Mouse (Mus musculus) T-helper 17 cell (primary cell): ENCODE results near the gene Tmem38b.
"Not testable (repeated sequence)": the region's sequence is repeated elsewhere in the genome, so short reads cannot be mapped to it uniquely, and the experiment has no call there.

ENCODE experiments used
- in situ Hi-C, 2 experiments: fragments of 300-600 bp; cut with MboI, MseI; formaldehyde crosslinking; loops; 1 replicate in 1 of 2; 2 replicates in 1 of 2; pipeline ENCODE4 v1.15.1; 2025; ENCODE audit warnings: high pct_unique_total_duplicates in 2 of 2

Gene Tmem38b

GRCm38 (mm10) chr4:53825821-53826605 lies at the start of gene Tmem38b:
TSS of gene Tmem38b (plus strand) at chr4:53826045.
- in situ Hi-C loops: loop anchor here in 1 of 2 experiments (5.0 kb wide), 1 partner anchor 1531 kb away; no protein-coding TSS in a partner anchor

GRCm38 (mm10) chr4:53781396-53781795 lies 44.4 kb upstream of the Tmem38b start:
- in situ Hi-C loops: loop anchor here in 1 of 2 experiments (5.0 kb wide), 1 partner anchor 51 kb away; no protein-coding TSS in a partner anchor

DNA sequence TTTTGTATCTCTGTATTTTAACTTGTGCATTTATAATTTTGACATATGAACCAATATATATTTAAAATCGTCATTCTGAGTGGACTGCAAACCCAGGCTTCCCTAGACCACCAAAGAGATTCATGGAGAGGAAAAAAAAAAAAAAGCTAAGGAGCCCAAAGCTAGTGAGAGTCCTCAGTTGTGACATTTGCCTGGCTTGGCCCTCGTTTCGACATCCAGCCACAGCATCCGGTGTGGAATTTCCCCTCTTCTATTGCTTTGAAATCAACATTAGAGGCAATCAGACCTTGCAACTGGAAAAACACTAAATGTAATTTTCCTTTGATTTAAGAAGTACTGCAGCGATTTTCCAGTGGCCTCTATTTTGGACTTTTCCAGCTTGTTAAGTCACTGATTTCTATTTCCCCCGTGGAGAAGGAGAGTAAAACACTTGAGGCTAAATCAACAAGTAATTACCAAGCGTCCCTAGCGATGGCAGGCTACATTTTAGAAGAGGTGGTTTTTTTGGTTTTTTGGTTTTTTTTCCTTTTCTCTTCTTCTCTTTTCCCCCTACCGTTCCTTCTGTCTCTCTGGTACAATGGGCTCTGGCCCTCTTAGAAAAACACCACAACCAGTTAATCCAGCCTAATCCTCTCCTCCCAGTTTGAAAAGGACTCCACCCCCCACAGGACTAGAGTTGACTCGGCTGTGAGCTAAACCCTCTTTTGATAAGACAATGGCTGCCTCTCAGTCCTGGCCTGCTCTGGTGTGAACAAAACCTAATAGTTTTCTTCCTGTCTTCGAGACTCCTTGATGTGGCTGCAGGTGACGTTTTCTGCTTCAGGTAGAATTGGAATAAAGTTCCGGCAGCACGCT lies 43.4 kb upstream of the Tmem38b start:
- in situ Hi-C loops: loop anchor here in 1 of 2 experiments (5.0 kb wide), 1 partner anchor 50 kb away; no protein-coding TSS in a partner anchor

DNA sequence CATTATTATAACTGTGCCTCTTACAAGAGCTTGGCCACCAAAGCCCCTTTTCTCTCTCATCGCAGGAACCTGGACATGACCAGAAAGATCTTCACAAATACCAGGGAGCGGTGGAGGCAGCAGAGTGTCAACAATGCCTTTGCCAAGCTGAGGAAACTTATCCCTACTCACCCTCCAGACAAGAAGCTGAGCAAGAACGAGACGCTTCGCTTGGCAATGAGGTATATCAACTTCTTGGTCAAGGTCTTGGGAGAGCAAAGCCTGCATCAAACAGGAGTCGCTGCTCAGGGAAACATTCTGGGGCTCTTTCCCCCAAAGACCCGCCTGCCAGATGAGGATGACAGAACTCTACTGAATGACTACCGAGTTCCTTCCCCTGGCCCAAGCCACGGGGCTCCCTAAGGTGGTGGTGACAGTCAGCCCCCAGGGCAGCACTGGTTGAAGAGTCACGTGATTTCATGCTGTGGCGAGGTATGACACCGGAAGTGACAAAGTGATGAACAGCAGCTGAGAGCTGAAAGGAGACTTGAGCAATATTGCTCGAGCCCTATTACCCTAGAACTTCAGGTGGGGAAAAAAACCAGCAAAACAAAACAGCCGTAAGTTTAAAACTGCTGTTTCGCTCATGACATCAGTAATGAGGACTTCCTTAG lies 40.0 kb upstream of the Tmem38b start:
- in situ Hi-C loops: no loop called here

DNA sequence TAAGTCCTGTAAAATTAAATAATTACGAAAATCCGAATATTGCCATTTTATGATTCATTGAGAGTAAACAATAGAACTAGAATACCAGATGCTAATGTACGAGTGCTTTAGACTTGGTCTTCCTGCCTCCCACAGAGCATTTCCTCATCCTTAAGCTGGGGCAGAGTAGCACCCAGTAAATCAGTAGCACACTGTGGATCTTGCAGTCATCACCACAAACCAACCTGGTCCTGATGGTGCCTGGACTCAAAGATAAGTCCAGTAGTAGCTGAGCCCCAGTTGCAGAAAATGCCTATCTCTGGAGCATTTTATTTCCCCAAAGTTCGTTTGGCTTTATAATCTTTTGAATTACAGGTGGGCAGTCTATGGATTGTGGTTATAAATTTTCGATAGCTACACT lies 39.0 kb upstream of the Tmem38b start:
- in situ Hi-C loops: no loop called here

DNA sequence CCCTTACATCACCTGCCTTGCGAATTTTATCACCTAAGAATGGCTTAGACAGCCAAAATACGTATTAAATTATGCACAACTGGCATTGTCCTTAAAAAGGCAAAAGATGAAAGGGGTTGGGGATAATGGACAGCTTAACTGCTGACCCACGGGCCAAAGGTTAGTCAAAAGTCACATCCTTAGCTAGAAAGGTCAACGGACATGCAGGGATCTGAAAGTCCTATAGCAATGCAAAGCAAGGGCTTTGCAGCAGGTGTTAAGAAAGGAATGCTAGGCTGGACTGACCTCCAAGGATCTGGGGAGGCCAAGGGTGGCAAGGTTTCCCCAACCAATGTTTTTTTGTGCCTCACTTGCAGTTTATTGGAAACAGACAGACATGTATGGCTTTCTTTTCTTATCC lies 36.5 kb upstream of the Tmem38b start:
- in situ Hi-C loops: no loop called here

DNA sequence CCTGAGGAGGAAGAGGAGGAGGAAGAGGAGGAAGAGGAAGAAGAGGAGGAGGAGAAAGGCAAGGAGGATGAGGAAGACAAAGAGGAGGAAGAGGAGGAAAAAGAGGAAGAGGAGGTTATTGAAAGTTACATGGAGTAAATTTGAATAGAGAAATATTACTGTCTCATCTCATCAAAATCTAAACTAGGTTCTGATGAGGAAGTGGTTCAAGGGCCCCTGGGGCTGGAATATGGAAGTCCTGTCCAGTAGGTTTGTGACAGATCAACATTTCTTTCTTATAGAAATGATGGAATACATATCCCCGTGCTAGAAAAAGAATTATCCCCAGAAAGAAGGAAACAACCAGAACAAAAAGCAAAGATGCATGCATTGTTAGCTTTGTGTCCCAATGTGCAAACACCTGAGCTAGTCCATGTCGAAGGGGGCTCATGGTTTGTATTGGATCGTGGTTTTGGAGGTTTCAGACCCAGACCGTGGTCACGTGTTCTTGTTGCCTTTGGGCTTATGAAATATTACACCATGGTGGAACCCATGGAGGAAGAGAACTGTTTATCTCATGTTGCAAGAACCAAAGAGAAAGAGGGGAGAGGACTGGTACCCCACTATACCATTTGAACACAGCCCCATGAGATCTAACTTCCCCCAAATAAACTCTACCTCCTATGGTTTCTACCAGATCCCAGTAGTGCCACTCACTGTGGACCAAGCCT lies 31.4 kb upstream of the Tmem38b start:
- in situ Hi-C loops: no loop called here

DNA sequence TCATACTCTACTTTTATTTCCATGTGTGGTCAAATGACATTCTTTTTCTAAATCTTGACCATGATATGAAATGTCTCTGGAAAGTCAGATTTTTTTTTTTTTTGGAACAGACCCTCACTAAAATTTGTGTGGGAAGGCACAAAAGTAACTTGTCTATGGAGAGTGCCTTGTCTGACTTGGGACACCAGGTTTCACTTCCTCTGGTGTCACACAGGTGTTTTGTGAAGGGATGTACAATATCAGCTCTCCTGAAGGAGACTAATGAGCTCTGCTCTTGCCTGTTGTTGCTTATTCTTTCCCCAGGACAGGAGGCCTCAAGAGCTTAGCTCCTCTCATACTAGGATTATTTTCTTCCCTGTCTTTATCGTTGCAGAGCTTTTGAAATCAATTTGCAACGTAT lies 30.8 kb upstream of the Tmem38b start:
- in situ Hi-C loops: no loop called here

DNA sequence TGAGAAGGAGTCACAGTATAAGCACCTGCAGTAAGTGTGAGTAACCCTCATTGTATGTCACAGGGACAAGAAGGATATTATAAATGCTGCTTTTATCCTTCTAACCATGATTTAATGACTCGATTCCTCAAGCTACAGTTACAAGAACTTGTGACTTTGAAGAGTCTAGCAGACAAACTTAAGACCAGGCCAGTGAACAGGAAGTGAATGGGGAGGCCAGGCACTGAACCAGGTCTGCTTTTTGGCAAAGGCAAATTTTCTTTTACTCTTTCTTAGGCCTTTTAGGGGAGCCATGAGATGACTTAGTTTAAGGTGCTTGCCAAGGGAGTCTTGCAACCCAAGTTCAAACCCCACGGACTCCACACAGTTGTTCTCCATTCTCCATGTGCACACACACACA lies 30.1 kb upstream of the Tmem38b start:
- in situ Hi-C loops: no loop called here

- in situ Hi-C loops: no loop called here
Observed at GRCm38 (mm10) chr4:53796865-53797772, 28.7 kb upstream of the Tmem38b start.

DNA sequence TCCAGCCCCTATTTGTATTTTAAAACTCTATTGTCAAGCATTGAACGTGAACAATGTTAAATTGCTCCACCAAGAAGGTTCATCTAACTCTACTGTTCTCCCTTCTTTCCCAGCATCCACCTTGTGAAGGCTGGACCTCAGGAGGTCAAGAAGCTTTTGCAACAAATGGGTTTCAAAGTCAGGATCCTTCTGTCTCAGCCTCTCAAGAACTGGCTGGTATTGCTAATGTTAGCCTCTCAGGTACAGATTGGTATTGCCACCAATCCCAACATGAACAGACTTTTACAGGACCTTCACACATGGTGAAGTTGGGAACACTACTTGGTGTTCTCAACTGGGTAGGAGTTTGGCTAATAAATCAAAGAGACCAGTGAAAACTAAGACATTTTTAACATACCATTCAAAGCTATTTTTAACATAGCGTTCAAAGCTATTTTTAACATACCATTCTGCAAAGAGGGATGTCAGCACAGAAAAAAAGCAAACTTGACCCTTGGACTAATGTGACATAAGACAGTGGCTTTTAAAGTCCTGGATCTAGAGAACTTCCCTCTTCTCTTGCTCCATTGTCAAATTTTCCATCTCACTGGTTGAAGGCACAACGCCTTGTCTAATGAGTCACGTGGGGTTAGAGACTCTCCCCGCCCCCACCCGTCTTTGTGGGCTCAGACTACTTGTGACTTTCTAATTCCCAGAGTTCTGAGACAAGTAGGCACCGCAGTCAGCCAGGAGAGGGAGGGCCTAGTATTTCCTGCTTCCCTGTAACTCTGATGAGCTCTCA lies 26.8 kb upstream of the Tmem38b start:
- in situ Hi-C loops: no loop called here

- in situ Hi-C loops: no loop called here
Observed at GRCm38 (mm10) chr4:53799753-53800152, 26.1 kb upstream of the Tmem38b start.

- in situ Hi-C loops: not testable (repeated sequence)
Observed at GRCm38 (mm10) chr4:53803674-53804073, 22.2 kb upstream of the Tmem38b start.

DNA sequence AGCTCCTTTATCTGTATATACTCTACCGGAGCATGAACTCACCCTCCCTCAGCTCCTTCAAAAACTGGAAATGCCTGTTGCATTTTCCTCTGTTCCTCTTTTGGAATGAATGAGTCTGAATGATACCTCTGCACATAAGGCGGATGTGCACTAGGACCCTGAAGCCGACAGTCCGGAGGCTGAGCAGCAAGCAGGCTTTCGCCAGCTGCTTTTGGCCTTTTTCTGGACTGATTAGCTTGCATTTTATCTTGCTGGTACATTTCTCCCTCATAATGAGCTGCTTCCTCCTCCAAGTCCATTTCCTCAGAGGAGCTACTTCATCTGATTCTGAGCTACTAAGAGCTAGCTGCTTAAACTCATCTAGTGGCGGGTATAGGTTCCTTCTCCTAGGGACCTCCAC lies 19.4 kb upstream of the Tmem38b start:
- in situ Hi-C loops: not testable (repeated sequence)

DNA sequence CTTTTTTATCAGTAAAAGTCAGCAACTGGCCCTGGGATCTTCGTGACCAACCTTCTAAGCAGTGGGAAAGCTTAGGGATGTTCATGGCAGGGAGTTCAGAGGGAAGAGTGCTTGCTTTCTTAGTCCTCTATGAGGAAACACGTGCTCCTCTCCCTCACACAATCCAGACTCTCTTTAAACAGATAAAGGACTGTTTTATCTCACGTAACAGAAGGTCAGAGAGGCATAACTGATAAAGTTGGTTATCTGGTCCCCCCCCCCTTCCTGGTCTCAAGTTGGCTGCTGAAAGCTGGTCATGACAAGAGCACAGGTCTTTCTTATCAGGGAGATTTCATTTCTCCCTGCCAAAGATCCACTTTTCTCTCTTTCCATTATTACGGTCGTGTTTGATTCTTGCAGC lies 7.5 kb upstream of the Tmem38b start:
- in situ Hi-C loops: no loop called here

GRCm38 (mm10) chr4:53823697-53824096 lies 2.1 kb upstream of the Tmem38b start:
- in situ Hi-C loops: loop anchor here in 1 of 2 experiments (5.0 kb wide), 1 partner anchor 381 kb away; the partner anchor contains the start of gene Slc44a1

- in situ Hi-C loops: loop anchor here (5.0 kb wide), 2 partner anchors 383 to 1532 kb away; partner anchors contain the start of gene Slc44a1 (in 1 of the 2)
Observed at GRCm38 (mm10) chr4:53824831-53825230, 1.0 kb upstream of the Tmem38b start.

DNA sequence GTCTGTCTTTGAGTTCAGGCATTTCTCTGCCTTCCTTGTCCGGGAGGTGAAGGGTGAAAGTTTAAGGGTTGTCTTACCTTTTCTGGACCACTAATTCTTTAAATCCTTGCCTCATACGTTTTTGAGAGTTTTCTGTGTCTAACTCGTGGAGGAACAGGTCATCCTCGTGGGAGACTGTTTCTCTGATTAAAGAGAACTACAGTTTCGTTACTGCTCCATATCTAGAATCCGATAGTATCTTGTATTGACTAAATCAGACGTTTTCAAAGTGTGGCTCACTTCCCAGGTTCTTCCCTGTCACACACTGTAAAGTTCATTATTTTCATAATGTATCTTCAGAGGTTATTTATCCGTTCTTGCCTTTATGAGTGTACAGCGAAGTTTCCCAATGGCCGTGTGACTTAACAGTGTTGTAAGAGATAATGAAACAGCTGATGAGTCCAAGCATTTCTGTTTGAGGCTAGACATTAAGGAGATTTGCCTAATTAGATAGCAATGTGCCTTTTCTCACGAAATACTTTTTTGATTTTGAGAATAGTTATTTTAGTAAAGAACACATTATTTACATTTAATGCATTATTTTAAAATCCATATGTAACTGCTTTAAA lies 900 bp downstream of the Tmem38b start:
- in situ Hi-C loops: loop anchor here in 1 of 2 experiments (5.0 kb wide), 1 partner anchor 1531 kb away; no protein-coding TSS in a partner anchor

- in situ Hi-C loops: loop anchor here in 1 of 2 experiments (5.0 kb wide), 1 partner anchor 1529 kb away; no protein-coding TSS in a partner anchor
Observed at GRCm38 (mm10) chr4:53827869-53828268, 2.0 kb downstream of the Tmem38b start.
